Mouse (Mus musculus): ENCODE results near the gene Olfr203.
"Not testable (repeated sequence)": the region's sequence is repeated elsewhere in the genome, so short reads cannot be mapped to it uniquely, and the experiment has no call there.

Olfr203 gene

GRCm38 (mm10) chr16:59298581-59298980, at the start of gene Olfr203:
TSS of gene Olfr203 (plus strand) at chr16:59298881.
- DNase-seq (ENCODE audit: low spot score): no peak

DNA sequence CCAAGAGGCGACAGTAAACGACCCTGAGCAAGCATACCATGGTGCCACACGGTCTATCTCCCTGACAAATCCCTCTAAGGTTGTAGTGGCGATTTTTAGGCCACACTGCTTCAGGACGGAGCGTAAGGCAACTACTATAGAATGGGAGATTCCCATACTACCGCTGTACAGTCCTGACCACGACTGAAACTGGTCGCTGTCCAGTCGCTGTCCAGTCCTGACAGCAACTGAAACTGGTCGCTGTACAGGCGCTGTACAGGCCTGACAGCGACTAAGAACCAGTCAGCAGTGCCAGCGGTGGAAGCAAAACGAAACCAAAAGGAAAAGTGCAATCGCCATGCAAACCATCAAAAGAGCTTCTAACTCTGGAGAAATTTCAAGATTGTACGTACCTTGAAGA, 49.0 kb upstream of the Olfr203 start:
- DNase-seq (ENCODE audit: low spot score): no peak

DNA sequence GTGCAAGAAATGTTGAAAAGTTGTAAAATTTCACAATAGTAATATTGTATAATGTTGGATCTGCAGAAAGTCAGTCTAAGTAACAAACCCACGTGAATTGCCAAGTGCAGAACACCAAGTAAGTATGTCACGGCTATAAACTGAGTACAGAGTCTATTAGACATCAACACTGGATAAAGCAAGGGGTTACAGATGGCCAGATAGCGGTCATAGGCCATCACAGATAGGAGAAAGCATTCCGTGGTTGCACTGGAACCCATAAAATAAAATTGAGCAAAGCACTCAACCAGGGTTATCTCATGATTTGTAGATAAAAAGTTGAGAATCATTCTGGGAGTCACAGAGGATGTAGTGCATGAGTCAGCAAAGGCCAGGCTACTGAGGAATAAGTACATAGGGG, 29.6 kb upstream of the Olfr203 start:
- DNase-seq (ENCODE audit: low spot score): not testable (repeated sequence)

- not testable (repeated sequence) for DNase-seq (ENCODE audit: low spot score)
These were observed 26.1 kb upstream of the Olfr203 start, which contains the start of gene Olfr201 for GRCm38 (mm10) chr16:59272532-59272931. TSS of gene Olfr201 (minus strand) at chr16:59272632.

DNA sequence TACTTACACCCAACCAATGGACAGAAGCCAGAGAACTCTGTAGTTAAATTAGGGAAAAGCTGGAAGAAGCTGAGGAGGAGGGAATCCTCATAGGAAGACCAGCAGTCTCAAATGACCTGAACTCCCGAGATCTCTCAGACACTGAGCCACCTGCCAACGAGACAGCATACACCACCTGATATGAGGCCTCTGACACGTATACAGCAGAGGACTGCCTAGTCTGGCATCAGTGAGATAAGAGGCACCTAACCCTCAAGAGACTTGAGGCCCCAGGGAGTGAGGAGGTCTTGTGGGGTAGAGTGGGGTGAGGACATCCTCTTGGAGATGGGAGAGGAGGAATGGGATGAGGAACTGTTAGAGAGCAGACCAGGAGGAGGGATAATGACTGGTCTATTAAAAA, 18.1 kb upstream of the Olfr203 start:
- DNase-seq (ENCODE audit: low spot score): no peak

GRCm38 (mm10) chr16:59283476-59283875, 15.2 kb upstream of the Olfr203 start:
- DNase-seq (ENCODE audit: low spot score): no peak

DNA sequence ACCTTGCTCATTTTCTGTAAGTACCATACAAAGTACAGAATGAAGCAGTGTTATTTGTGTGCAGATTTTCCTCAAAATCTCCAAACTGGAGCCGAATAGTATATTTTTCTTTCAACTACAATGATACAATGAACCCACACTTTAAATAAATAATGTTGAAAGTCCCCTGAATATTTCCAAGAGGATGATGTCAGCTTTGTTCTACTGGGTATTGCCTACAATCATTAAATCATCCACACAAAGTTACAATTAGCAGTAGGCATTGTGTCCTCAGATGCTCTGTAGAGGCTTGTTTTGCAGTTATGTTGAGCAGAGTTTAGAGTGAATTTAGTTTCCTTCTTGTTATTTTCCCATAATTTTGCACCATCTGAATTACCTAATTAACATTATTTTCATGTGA, 12.0 kb upstream of the Olfr203 start, which contains the start of gene Olfr202:
TSS of gene Olfr202 (minus strand) at position 101 of the 400 bp plus-strand sequence.
- DNase-seq (ENCODE audit: low spot score): no peak

DNA sequence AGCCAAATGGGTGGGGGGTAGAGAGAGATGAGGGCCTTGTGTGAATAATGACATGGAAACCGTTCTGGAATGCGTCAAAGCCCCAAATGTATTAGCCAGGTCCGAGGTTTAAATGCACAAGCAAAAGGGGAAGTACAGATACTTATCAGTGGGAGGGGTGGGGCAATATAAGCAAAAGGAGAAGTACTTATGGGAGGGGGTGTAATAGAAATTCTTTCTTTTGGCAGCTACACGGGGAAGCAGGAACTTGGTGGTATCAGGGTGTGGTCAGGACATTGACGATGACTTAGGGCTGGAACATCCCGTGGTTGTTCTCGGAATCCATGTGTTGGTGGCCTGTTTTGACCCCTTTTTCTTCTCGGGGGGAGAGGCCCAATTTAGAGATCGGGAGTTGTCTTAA, 11.1 kb upstream of the Olfr203 start:
- not testable (repeated sequence) for DNase-seq (ENCODE audit: low spot score)

DNA sequence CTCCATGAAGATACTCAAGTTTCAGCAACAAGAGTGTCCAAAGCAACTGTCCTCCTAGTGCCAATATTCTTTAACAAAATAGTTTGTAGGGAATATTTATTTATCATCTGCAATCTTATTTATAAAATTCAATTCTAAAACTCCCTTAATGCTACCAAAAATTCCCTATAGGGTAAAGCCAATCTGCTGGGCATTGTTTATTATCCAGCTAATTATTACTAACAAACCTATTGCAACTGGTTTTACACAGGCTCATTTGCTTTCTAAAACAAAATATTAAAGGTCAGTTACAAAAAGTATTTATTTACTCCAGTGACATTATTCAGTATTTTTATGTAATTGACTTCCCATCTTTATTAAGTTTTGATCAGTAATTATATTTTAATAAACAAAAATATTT, 19.5 kb downstream of the Olfr203 start, which contains the start of gene Olfr204:
TSS of gene Olfr204 (minus strand) at position 101 of the 400 bp plus-strand sequence.
- DNase-seq (ENCODE audit: low spot score): no peak

DNA sequence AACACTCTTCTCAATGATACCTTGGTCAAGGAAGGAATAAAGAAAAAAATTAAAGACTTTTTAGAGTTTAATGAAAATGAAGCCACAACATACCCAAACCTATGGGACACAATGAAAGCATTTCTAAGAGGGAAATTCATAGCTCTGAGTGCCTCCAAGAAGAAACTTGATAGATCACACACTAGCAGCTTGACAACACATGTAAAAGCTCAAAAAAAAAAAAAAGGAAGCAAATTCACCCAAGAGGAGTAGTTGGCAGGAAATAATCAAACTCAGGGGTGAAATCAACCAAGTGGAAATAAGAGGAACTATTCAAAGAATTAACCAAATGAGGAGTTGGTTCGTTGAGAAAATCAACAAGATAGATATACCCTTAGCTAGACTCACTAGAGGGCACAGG, 24.6 kb downstream of the Olfr203 start:
- not testable (repeated sequence) for DNase-seq (ENCODE audit: low spot score)

DNA sequence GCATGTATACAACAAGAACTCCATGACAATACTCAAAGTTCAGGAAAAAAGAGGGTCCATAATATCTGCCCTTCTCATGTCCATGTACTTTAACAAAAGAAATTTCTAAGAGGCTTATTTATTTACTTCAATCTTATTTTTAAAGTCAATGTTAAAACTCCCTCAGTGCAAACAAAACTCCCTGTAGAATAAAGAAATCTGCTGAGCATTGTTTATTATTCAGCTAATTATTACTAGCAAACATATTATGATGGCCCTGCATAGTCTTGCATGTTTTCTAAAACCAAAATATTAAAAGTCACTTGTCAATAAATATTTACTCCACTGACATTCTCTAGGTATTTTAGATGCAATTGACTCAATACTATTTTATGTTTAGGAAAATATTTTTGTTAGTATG, 32.4 kb downstream of the Olfr203 start, which contains the start of gene Olfr205:
TSS of gene Olfr205 (minus strand) at position 101 of the 400 bp plus-strand sequence.
- no peak for DNase-seq (ENCODE audit: low spot score)

GRCm38 (mm10) chr16:59349146-59349545, 50.5 kb downstream of the Olfr203 start, which contains the start of gene Olfr206:
TSS of gene Olfr206 (minus strand) at chr16:59349246.
- DNase-seq (ENCODE audit: low spot score): no peak

Data from adipocyte (in vitro differentiated cells).